13 mouse cellular contexts compared by ENCODE assay signal in genomic region chr1:134414038-134414437, GRCm38 (mm10). TPM values are rescaled to one million over a fixed set of nuclear protein-coding genes. Genes with fewer than 3 reads are reported as not detected.
DNase-seq lines count a peak whose midpoint lies in the region; ATAC-seq and TF ChIP-seq lines count a peak whose summit lies in the region.
"Had no signal": no experiment of that assay in that cellular context is flagged by ENCODE, and none has a peak within 500 bp of the region (broad histone marks: within the 10 kb centered on the region; RNA-seq: fewer than 3 reads in every experiment).

No protein-coding gene starts in this region.

- H3K4me3 ChIP-seq in heart, embryonic 13.5 days: no peak overlapping the region
- H3K4me3 ChIP-seq in E14TG2a.4 (replicated peaks; ENCODE audit: low read length): peak overlapping the region; percentile 92
- no peak overlapping the region for H3K4me3 ChIP-seq in liver, embryonic 13.5 days (replicated peaks)

- peak overlapping the region; percentile 85; the same call in 1 of the 2 replicates for H3K4me2 ChIP-seq in heart, embryonic 13.5 days
- peak overlapping the region; percentile 76 for H3K4me2 ChIP-seq in liver, embryonic 13.5 days

- 42% methylated on average over 2 of the region's 2 CpGs for WGBS in heart, embryonic 13.5 days
- 42% methylated on average over 2 of the region's 2 CpGs for WGBS in liver, embryonic 13.5 days (ENCODE audit: insufficient replicate concordance)

- TF ChIP-seq CTCF in E14TG2a.4 (conservative IDR thresholded peaks at IDR 0.05; ENCODE audit: low read length): no peak

- peak overlapping the region; percentile 96; the same call in 1 of the 2 replicates for H3K27ac ChIP-seq in heart, embryonic 13.5 days (replicated peaks)
- H3K27ac ChIP-seq in liver, embryonic 13.5 days: peak overlapping the region; percentile 97

- H3K9me3 ChIP-seq in heart, embryonic 13.5 days: no peaks in the 10 kb centered on the region; the same call in 1 of the 2 replicates
- H3K9me3 ChIP-seq in E14TG2a.4 (ENCODE audit: low read length): no peaks in the 10 kb centered on the region
- no peaks in the 10 kb centered on the region for H3K9me3 ChIP-seq in liver, embryonic 13.5 days (replicated peaks)
- H3K9me3 ChIP-seq: megakaryocyte, embryonic 14.5 days had no signal

- H3K9ac ChIP-seq in heart, embryonic 13.5 days: peak overlapping the region; percentile 96
- H3K9ac ChIP-seq in liver, embryonic 13.5 days: peak overlapping the region; percentile 75

- ATAC-seq in heart, embryonic 13.5 days (ENCODE audit: extremely low read depth, insufficient number of reproducible peaks, low FRiP score, low TSS enrichment): no peak
- ATAC-seq in liver, embryonic 13.5 days (ENCODE audit: low read depth): no peak

- H3K4me1 ChIP-seq in heart, embryonic 13.5 days: peaks cover 40% of the 10 kb centered on the region
- H3K4me1 ChIP-seq in E14TG2a.4 (replicated peaks; ENCODE audit: low read depth, low read length): peaks cover 81% of the 10 kb centered on the region
- H3K4me1 ChIP-seq in liver, embryonic 13.5 days (replicated peaks): peaks cover 43% of the 10 kb centered on the region

- peaks cover 38% of the 10 kb centered on the region for H3K36me3 ChIP-seq in heart, embryonic 13.5 days
- H3K36me3 ChIP-seq in E14TG2a.4 (ENCODE audit: insufficient read depth, low read length): peaks cover 66% of the 10 kb centered on the region
- H3K36me3 ChIP-seq in liver, embryonic 13.5 days: peaks cover 39% of the 10 kb centered on the region

- no peaks in the 10 kb centered on the region for H3K27me3 ChIP-seq in heart, embryonic 13.5 days (replicated peaks)
- no peaks in the 10 kb centered on the region for H3K27me3 ChIP-seq in E14TG2a.4 (ENCODE audit: insufficient read depth, low read length)
- no peaks in the 10 kb centered on the region for H3K27me3 ChIP-seq in liver, embryonic 13.5 days
- H3K27me3 ChIP-seq: megakaryocyte, embryonic 14.5 days had no signal

- DNase-seq in heart, adult 18-20 months: no peak
- peak; percentile 58 for DNase-seq in fat pad, adult 2 months (ENCODE audit: extremely low read depth, low read depth, low spot score)
- no peak for DNase-seq in liver, embryonic 13.5 days
- DNase-seq in Muller cell, postnatal 12 days (ENCODE audit: inconsistent ontology term): no peak
- DNase-seq in right cerebral cortex, adult 2 months (ENCODE audit: low spot score in 2 of 2): no peak
- no peak for DNase-seq in spleen, postnatal 4 days (ENCODE audit: low spot score in 2 of 2)
- DNase-seq: adrenal gland, postnatal 25 days; embryo, embryonic 11 days; right cerebral cortex, postnatal 14 days had no signal

RNA-seq across cellular contexts. Expression of gene Adipor1, which starts 1.1 kb away (rescaled TPM):
- 133 and 134 TPM in 2 replicates for polyA plus RNA-seq in heart, embryonic 13.5 days (2015; fragmentation: Nextera tagmentation; extraction: Ambion mirVana)
- 100 to 1,000 TPM; 126 to 129 TPM for total RNA-seq in heart, adult 18-20 months (2021)
- polyA plus RNA-seq in liver, embryonic 13.5 days (2015; fragmentation: Nextera tagmentation; extraction: Ambion mirVana): 130 and 138 TPM in 2 replicates

RNA-seq across cellular contexts. Expression of gene Cyb5r1, which starts 8.7 kb away (rescaled TPM):
- polyA plus RNA-seq in heart, embryonic 13.5 days (2015; fragmentation: Nextera tagmentation; extraction: Ambion mirVana): 37.8 and 44.7 TPM in 2 replicates
- 10 to 100 TPM; 27.4 to 28.0 TPM for total RNA-seq in heart, adult 18-20 months (2021)
- 20.4 TPM in 2 replicates for polyA plus RNA-seq in liver, embryonic 13.5 days (2015; fragmentation: Nextera tagmentation; extraction: Ambion mirVana)

RNA-seq across cellular contexts. Expression of gene 4933406M09Rik, which starts 28.3 kb away (rescaled TPM):
- not detected in 2 replicates for polyA plus RNA-seq in heart, embryonic 13.5 days (2015; fragmentation: Nextera tagmentation; extraction: Ambion mirVana)
- total RNA-seq in heart, adult 18-20 months (2021): not detected
- polyA plus RNA-seq in liver, embryonic 13.5 days (2015; fragmentation: Nextera tagmentation; extraction: Ambion mirVana): not detected in 2 replicates
- total RNA-seq: adrenal gland, postnatal 25 days; hematopoietic stem cell, adult 5-6 weeks had no signal

RNA-seq across cellular contexts. Expression of gene Klhl12, which starts 41.3 kb away (rescaled TPM):
- 15.9 and 19.9 TPM in 2 replicates for polyA plus RNA-seq in heart, embryonic 13.5 days (2015; fragmentation: Nextera tagmentation; extraction: Ambion mirVana)
- total RNA-seq in heart, adult 18-20 months (2021): 10 to 100 TPM; 22.5 to 22.8 TPM
- polyA plus RNA-seq in liver, embryonic 13.5 days (2015; fragmentation: Nextera tagmentation; extraction: Ambion mirVana): 34.7 and 37.4 TPM in 2 replicates

RNA-seq across cellular contexts. Expression of gene Tmem183a, which starts 52.3 kb away (rescaled TPM):
- 54.0 and 63.0 TPM in 2 replicates for polyA plus RNA-seq in heart, embryonic 13.5 days (2015; fragmentation: Nextera tagmentation; extraction: Ambion mirVana)
- total RNA-seq in heart, adult 18-20 months (2021): 10 to 100 TPM; 11.1 to 14.2 TPM
- 58.8 and 67.9 TPM in 2 replicates for polyA plus RNA-seq in liver, embryonic 13.5 days (2015; fragmentation: Nextera tagmentation; extraction: Ambion mirVana)
